Mouse (Mus musculus) liver, postnatal 0 days (tissue): ENCODE results near the gene Ppp1r14d. TPM values are rescaled to one million over a fixed set of nuclear protein-coding genes. Genes with fewer than 3 reads are reported as not detected.

Experiments used
- ATAC-seq: fragments of 200-750 bp; cut with Nextera tagmentation; 2 replicates; pipeline ENCODE4 v1.8.0; 2017; ENCODE audit warnings: mild to moderate bottlenecking, moderate library complexity
- DNase-seq: peaks from one replicate; pipeline ENCODE4 v3.0.0-alpha.2; 2016
- H3K27ac ChIP-seq: fragments of 300-500 bp; sonication (generic); 2 replicates; pipeline ENCODE4 v1.5.1; 2014; ENCODE audit warnings: antibody characterized with exemption, moderate library complexity, mild to moderate bottlenecking, low read depth
- H3K27me3 ChIP-seq: fragments of 300-500 bp; sonication (generic); 2 replicates; pipeline ENCODE4 v1.6.1; 2014; ENCODE audit warnings: low read length, control low read depth, mixed read lengths; ENCODE audit not compliant: insufficient read depth
- H3K36me3 ChIP-seq: fragments of 300-500 bp; sonication (generic); replicated peaks from 2 replicates; pipeline ENCODE4 v1.6.1; 2014; ENCODE audit warnings: mild to moderate bottlenecking, control low read depth, low read length, moderate library complexity, mixed read lengths; ENCODE audit not compliant: insufficient read depth
- H3K4me1 ChIP-seq: fragments of 300-500 bp; sonication (generic); 2 replicates; pipeline ENCODE4 v1.6.1; 2014; ENCODE audit warnings: antibody characterized with exemption, mild to moderate bottlenecking, control low read depth; ENCODE audit not compliant: insufficient read depth
- H3K4me2 ChIP-seq: fragments of 300-500 bp; sonication (generic); 2 replicates; pipeline ENCODE4 v1.6.1; 2014; ENCODE audit warnings: low read depth, mild to moderate bottlenecking, low read length, moderate library complexity, mixed read lengths
- H3K4me3 ChIP-seq: fragments of 300-500 bp; sonication (generic); 2 replicates; pipeline ENCODE4 v1.5.1; 2014; ENCODE audit warnings: low read depth, low read length
- H3K9ac ChIP-seq: fragments of 300-500 bp; sonication (generic); replicated peaks from 2 replicates; pipeline ENCODE4 v1.6.1; 2014; ENCODE audit warnings: mild to moderate bottlenecking, moderate library complexity
- H3K9me3 ChIP-seq: fragments of 300-500 bp; sonication (generic); 2 replicates; pipeline ENCODE4 v1.6.1; 2016; ENCODE audit warnings: mild to moderate bottlenecking, control low read depth, low read length, mixed read lengths
- CTCF ChIP-seq: sonication (generic); IDR thresholded peaks from 2 replicates; pipeline ENCODE4 v1.5.1; 2016; ENCODE audit warnings: antibody characterized with exemption, low read depth
- EP300 ChIP-seq: IDR thresholded peaks from 2 replicates; pipeline ENCODE4 v1.6.1; 2016; ENCODE audit warnings: antibody characterized with exemption, low read depth, mild to moderate bottlenecking
- WGBS: fragments of 180-500 bp; shearing (Covaris S2); extraction: QIAGEN DNeasy Blood & Tissue Kit; methylation state at CpG from one replicate; pipeline ENCODE4 v1.1.7; 2014; ENCODE audit not compliant: insufficient replicate concordance; 5-methylcytosine and 5-hydroxymethylcytosine counted together
- polyA plus RNA-seq: library from polyadenylated mRNA; unstranded; fragments of >200 nt; fragmentation: Nextera tagmentation; extraction: Ambion mirVana; gene quantifications from 2 replicates; pipeline ENCODE4 v1.2.1, GENCODE M21; 2015

Ppp1r14d gene
- polyA plus RNA-seq, 1 experiment from 2014 or later, result not detected

DNA sequence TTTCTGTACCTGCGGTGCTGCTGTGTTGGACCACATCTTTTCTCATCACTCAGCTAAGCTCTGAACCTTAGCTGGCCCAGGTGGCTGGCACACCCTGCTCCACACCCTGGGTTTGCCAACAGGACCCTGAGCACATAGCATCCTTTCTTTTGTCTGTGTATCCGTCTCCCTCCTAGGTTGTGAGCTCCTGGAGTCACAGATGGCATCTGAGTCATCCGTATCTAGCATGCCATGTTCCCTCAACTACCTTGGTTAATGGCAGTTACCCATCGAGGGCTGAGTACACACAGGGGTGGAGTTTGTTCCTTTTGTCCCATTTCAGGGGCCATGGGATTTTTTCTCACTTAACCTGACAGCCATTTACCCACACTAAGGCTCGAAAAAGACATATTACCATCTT, 20.7 kb upstream of the Ppp1r14d start:
- H3K27me3 ChIP-seq, result no peaks in the 10 kb centered on the region
- H3K9me3 ChIP-seq, result no peaks in the 10 kb centered on the region
- no peak overlapping the region for H3K27ac ChIP-seq
- H3K4me3 ChIP-seq, result no peak overlapping the region
- no peaks in the 10 kb centered on the region for H3K36me3 ChIP-seq
- ATAC-seq (no peak), DNase-seq (no peak)
- TF ChIP-seq EP300, result no peak
- TF ChIP-seq CTCF, result no peak
- H3K4me1 ChIP-seq, result peaks cover 4% of the 10 kb centered on the region; the same call in 1 of the 2 replicates
- H3K9ac ChIP-seq, result no peak overlapping the region
- 61% methylated on average over 5 of the region's 5 CpGs for WGBS
- H3K4me2 ChIP-seq, result no peak overlapping the region

GRCm38 (mm10) chr2:119249592-119250061, 19.9 kb upstream of the Ppp1r14d start:
- no peak overlapping the region for H3K9ac ChIP-seq
- 61% methylated on average over 4 of the region's 4 CpGs for WGBS
- no peak for ATAC-seq
- TF ChIP-seq EP300 (no peak), CTCF (no peak)
- no peak overlapping the region for H3K4me3 ChIP-seq
- H3K4me1 ChIP-seq, result peaks cover 4% of the 10 kb centered on the region; the same call in 1 of the 2 replicates
- H3K27ac ChIP-seq, result no peak overlapping the region
- no peaks in the 10 kb centered on the region for H3K27me3 ChIP-seq
- H3K4me2 ChIP-seq, result no peak overlapping the region
- H3K36me3 ChIP-seq, result no peaks in the 10 kb centered on the region
- no peak for DNase-seq
- H3K9me3 ChIP-seq, result no peaks in the 10 kb centered on the region

GRCm38 (mm10) chr2:119247904-119248303, 18.2 kb upstream of the Ppp1r14d start:
- Histone ChIP-seq H3K9me3 (no peaks in the 10 kb centered on the region), H3K27me3 (no peaks in the 10 kb centered on the region), H3K36me3 (no peaks in the 10 kb centered on the region), H3K4me3 (no peak overlapping the region), H3K9ac (no peak overlapping the region), H3K4me1 (peaks cover 4% of the 10 kb centered on the region; the same call in 1 of the 2 replicates), H3K27ac (no peak overlapping the region), H3K4me2 (no peak overlapping the region)
- 75% methylated on average over 9 of the region's 9 CpGs for WGBS
- no peak for ATAC-seq
- TF ChIP-seq EP300 (no peak), CTCF (no peak)
- DNase-seq, result no peak

DNA sequence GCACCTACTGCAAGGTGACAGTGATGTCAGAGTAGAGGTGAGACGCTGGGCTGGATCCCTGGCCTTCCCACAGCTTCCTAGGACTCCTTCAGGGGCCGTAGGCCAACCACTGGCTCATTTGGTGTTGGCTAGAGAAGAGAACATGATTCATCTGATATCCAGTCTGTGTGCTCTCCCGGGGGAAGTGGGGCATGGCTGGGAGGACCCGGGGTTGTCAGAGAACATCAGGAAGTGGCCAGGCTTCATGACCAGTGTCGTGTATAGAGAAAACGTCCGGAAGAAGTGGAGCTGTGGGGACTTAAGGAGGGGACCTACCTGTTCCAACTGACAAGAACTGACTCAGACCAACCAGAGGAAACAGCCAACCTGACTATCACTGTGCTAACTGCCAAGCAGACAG, 15.5 kb upstream of the Ppp1r14d start:
- WGBS, result 56% methylated on average over 7 of the region's 7 CpGs
- DNase-seq (no peak), ATAC-seq (no peak)
- Histone ChIP-seq H3K4me3 (no peak overlapping the region), H3K9me3 (no peaks in the 10 kb centered on the region), H3K27ac (no peak overlapping the region), H3K36me3 (no peaks in the 10 kb centered on the region), H3K27me3 (no peaks in the 10 kb centered on the region), H3K9ac (no peak overlapping the region), H3K4me2 (no peak overlapping the region), H3K4me1 (no peaks in the 10 kb centered on the region)
- TF ChIP-seq EP300 (no peak), CTCF (no peak)

- H3K4me1 ChIP-seq, result peaks cover 3% of the 10 kb centered on the region
- H3K27ac ChIP-seq, result no peak overlapping the region
- no peaks in the 10 kb centered on the region for H3K36me3 ChIP-seq
- DNase-seq (no peak), ATAC-seq (no peak)
- no peaks in the 10 kb centered on the region for H3K9me3 ChIP-seq
- 56% methylated on average over 9 of the region's 9 CpGs for WGBS
- no peak overlapping the region for H3K4me2 ChIP-seq
- H3K27me3 ChIP-seq, result peaks cover 15% of the 10 kb centered on the region
- H3K4me3 ChIP-seq, result no peak overlapping the region
- no peak overlapping the region for H3K9ac ChIP-seq
- TF ChIP-seq EP300 (no peak), CTCF (no peak)
These were observed 12.8 kb upstream of the Ppp1r14d start for GRCm38 (mm10) chr2:119242548-119242947.

- no peak overlapping the region for H3K4me2 ChIP-seq
- H3K36me3 ChIP-seq, result no peaks in the 10 kb centered on the region
- no peaks in the 10 kb centered on the region for H3K9me3 ChIP-seq
- ATAC-seq (no peak), DNase-seq (no peak)
- H3K27me3 ChIP-seq, result peaks cover 33% of the 10 kb centered on the region
- no peak overlapping the region for H3K9ac ChIP-seq
- WGBS, result 77% methylated on average over 4 of the region's 4 CpGs
- TF ChIP-seq EP300 (no peak), CTCF (no peak)
- H3K4me1 ChIP-seq, result peaks cover 11% of the 10 kb centered on the region
- no peak overlapping the region for H3K27ac ChIP-seq
- H3K4me3 ChIP-seq, result no peak overlapping the region
These were observed 11.1 kb upstream of the Ppp1r14d start for GRCm38 (mm10) chr2:119240819-119241186.
